Mouse (Mus musculus): ENCODE results near the gene Nr1h5. TPM values are rescaled to one million over a fixed set of nuclear protein-coding genes. Genes with fewer than 3 reads are reported as not detected.

Gene Nr1h5
- total RNA-seq (2023) = not detected in 2 replicates

DNA sequence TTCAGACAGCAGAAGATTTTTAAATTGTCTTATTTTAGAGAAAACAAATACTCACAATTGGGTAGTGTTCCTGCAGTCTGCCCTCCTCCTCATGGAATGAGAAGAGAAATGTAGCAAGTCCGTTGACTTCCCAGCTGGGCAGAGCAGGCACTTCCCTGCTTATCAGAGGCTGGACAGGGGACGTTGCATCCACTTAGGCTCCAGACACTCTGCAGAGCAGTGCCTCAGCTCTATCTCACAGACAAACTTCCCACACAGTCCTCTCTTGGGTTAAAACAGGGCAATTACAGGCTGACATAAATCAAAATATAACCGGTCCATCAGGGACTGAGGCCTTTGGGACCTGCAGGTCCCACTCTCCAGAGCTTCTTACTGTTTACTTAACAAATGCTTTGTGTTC, at the start of gene Nr1h5:
Gene Nr1h5 (minus strand): TSS at position 101 of the 400 bp plus-strand sequence.

DNA sequence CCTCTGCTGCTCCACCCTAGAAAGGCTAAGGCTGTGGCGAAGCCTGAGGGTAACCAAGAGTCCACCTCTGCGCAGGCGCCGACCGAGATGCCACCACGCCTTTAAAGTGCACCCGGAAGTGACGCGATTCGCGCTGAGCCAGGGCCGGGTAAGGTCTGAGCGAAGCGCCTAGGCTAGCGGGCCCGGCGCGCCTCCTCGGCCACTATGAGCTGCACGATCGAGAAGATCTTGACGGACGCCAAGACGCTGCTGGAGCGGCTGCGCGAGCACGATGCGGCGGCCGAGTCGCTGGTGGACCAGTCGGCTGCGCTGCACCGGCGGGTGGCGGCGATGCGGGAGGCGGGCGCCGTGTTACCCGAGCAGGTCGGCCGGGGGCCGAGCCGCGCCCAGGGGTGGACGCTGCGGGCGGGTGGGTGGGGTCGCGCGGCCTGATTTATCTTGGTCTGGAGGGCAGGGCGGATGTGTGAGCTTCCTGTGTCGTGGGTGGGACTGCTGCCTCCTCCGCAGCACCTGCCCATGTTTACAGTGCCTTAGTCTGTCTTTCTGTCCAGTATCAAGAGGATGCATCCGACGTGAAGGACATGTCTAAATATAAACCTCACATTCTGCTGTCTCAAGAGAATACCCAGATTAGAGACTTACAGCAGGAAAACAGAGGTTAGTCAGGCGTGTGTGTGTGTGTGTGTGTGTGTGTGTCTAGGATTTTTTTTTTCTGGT, 31.8 kb upstream of the Nr1h5 start, which contains the start of gene Sike1:
Gene Sike1 (plus strand): TSS at position 104 of the 717 bp plus-strand sequence.

DNA sequence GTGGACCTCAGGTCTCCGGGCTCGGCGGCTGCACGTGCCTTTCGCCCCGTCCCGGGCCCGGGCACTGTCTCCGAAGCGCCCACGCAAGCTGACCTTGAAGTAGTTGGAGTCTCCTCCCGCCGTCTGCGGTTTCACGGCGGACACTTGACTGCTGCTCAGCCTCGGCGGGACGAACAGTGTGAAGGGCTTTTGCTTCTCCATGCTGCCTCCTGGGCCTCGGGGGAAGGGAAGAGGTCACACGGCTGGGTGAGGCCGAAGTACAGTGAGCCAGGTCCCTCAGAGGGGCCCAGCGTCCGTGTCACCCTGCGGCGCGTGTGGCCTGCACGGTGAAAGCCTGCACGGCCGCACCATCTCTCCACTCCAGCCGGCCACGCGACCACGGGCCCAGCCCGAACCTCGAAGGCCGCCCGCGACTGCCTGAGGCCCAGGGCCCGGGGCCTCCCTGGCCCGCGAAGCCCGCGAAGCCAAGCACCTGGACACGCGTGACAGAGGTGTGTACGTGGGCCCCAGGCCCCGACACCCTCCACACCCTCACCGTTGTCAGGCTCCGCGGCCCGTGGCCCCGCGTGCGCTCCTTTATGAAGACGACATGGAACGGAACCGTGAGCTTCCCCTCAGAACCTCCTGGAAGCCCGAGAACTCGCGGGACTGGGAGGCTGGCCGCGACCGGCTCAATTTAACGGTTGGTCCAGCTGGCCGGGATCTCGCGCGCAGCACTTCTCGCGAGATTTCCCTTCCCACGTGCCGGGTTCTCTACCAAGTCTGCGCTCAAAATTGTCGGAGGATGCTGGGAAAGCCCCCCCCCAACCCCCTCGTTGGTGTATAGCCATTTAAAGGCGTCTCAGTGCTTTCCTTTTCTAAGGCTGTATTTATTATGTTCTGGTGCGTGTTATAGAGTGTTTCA, 28.2 kb downstream of the Nr1h5 start, which contains the start of gene Sycp1:
Gene Sycp1 (minus strand): TSS at position 650 of the 904 bp plus-strand sequence.

Other genes with a start within 250 kb of the Nr1h5 start
- gene Tspan2, start 229.6 kb downstream of the Nr1h5 start, total RNA-seq (2023) = 22.6 and 23.8 TPM in 2 replicates
- not detected in 2 replicates for gene Tshb, start 181.4 kb downstream of the Nr1h5 start, total RNA-seq (2023)
- gene Sycp1, start 28.0 kb downstream of the Nr1h5 start, total RNA-seq (2023) = not detected in 2 replicates
- 52.3 and 61.8 TPM in 2 replicates for gene Sike1, start 31.6 kb upstream of the Nr1h5 start, total RNA-seq (2023)
- gene Csde1, start 56.3 kb upstream of the Nr1h5 start, total RNA-seq (2023) = 340 and 411 TPM in 2 replicates
- gene Nras, start 94.2 kb upstream of the Nr1h5 start, total RNA-seq (2023) = 98.0 and 115 TPM in 2 replicates
- gene Ampd1, start 109.9 kb upstream of the Nr1h5 start, total RNA-seq (2023) = not detected in 2 replicates
- gene Dennd2c, start 138.5 kb upstream of the Nr1h5 start, total RNA-seq (2023) = 0.75 and 1.5 TPM in 2 replicates
- 32.9 and 33.2 TPM in 2 replicates for gene Bcas2, start 207.5 kb upstream of the Nr1h5 start, total RNA-seq (2023)

Measured in neutrophil, adult 65 days (primary cell).